Mouse (Mus musculus): ENCODE data around the gene Hecw1.
A peak's percentile ranks its signal among the peaks of the same experiment; 100 is the strongest.
"Not testable (repeated sequence)": the region's sequence is repeated elsewhere in the genome, so short reads cannot be mapped to it uniquely, and the experiment has no call there.

Hecw1 gene

DNA sequence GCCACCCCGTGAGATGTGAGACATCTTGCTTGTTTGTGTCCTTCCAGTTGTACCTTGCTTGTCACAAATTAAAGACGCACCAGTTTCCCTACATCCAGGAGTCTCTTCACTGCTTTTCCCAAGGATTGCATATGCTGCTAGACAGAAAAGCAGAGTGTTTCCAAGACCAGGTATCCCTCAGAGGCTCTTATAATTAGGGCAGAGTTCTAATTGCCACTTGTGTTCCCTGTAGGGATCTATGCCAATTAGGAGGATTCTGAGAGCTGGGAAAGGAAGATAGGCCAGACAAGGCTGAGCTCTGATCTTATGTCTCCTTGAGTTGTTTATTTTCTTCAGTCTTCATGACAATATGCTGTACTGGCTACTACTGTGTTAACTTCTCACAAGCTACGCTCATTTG, 55.5 kb downstream of the Hecw1 start:
- Histone ChIP-seq H3K27me3 (ENCODE audit: control insufficient read depth, insufficient read depth, low read length, poor library complexity, severe bottlenecking) (no peaks in the 10 kb centered on the region), H3K36me3 (ENCODE audit: control insufficient read depth, insufficient read depth, low read length, poor library complexity, severe bottlenecking) (no peaks in the 10 kb centered on the region)
- DNase-seq (ENCODE audit: low read depth, low spot score), result no peak

GRCm38 (mm10) chr13:14461036-14461435, 62.0 kb downstream of the Hecw1 start:
- Histone ChIP-seq H3K36me3 (ENCODE audit: control insufficient read depth, insufficient read depth, low read length, poor library complexity, severe bottlenecking) (no peaks in the 10 kb centered on the region), H3K27me3 (ENCODE audit: control insufficient read depth, insufficient read depth, low read length, poor library complexity, severe bottlenecking) (no peaks in the 10 kb centered on the region)
- DNase-seq (ENCODE audit: low read depth, low spot score), result no peak

DNA sequence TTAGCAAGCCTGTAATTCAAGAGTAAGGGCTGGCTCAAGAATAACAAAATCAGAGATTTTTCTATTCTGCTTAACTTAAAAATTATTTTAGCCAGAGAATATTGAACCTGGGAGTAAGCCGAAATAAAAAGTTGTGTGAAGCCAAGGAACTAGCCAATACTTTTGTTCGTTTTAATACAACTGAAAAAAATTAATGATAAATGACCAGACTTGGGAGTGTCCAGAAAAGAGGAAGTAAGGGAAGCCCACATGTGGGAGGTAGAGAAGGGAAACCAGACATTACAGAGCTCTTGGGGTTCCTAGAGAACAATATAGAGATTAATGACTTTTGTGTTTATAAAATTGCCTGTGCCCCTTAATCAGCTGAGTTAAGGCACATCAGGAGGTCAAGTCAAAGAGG, 66.0 kb downstream of the Hecw1 start:
- Histone ChIP-seq H3K36me3 (ENCODE audit: control insufficient read depth, insufficient read depth, low read length, poor library complexity, severe bottlenecking) (no peaks in the 10 kb centered on the region), H3K27me3 (ENCODE audit: control insufficient read depth, insufficient read depth, low read length, poor library complexity, severe bottlenecking) (no peaks in the 10 kb centered on the region)
- DNase-seq (ENCODE audit: low read depth, low spot score), result no peak

DNA sequence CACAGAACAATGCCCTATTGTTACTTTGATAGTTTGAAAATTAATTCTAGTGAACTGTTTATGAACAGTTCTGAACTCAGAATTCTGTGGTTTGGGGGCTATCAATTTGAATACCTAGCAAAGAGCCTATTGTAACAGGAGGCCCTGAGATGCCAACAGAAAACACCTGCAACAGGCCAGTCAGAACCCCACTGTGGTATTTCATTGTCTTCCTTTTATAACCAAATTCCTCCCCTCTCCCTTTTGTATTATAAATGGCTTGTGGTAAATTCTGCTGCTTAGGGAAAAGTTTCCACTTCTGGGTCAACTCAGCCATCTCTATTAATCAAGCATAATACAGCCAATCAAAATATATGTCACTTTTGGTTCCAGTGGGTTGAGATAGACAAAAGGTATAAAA, 83.5 kb downstream of the Hecw1 start:
- DNase-seq (ENCODE audit: low read depth, low spot score), result no peak
- H3K27me3 ChIP-seq (ENCODE audit: control insufficient read depth, insufficient read depth, low read length, poor library complexity, severe bottlenecking), result no peaks in the 10 kb centered on the region
- no peaks in the 10 kb centered on the region for H3K36me3 ChIP-seq (ENCODE audit: control insufficient read depth, insufficient read depth, low read length, poor library complexity, severe bottlenecking)

GRCm38 (mm10) chr13:14428845-14429553, 94.0 kb downstream of the Hecw1 start:
- no peak for DNase-seq (ENCODE audit: low read depth, low spot score)
- Histone ChIP-seq H3K27me3 (ENCODE audit: control insufficient read depth, insufficient read depth, low read length, poor library complexity, severe bottlenecking) (no peaks in the 10 kb centered on the region), H3K36me3 (ENCODE audit: control insufficient read depth, insufficient read depth, low read length, poor library complexity, severe bottlenecking) (no peaks in the 10 kb centered on the region)

DNA sequence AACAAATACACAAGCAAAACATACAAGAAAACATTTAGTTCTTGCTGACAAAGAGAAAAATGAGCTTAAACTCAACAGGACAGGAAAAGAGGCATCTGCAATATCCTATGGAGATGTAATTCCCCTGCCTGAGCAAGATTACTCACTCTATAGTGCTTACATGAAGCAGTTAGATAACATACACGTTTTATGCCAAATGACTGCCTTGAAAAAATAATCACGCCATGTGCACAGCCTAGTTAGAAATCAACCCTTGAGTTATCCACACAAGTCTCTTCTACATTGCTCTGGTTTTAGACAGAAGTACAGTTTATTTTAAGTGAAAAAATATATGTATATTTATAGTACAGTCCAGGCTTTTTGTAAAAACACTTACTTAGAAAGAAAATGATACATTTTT, 98.2 kb downstream of the Hecw1 start:
- Histone ChIP-seq H3K27me3 (ENCODE audit: control insufficient read depth, insufficient read depth, low read length, poor library complexity, severe bottlenecking) (no peaks in the 10 kb centered on the region), H3K36me3 (ENCODE audit: control insufficient read depth, insufficient read depth, low read length, poor library complexity, severe bottlenecking) (no peaks in the 10 kb centered on the region)
- no peak for DNase-seq (ENCODE audit: low read depth, low spot score)

DNA sequence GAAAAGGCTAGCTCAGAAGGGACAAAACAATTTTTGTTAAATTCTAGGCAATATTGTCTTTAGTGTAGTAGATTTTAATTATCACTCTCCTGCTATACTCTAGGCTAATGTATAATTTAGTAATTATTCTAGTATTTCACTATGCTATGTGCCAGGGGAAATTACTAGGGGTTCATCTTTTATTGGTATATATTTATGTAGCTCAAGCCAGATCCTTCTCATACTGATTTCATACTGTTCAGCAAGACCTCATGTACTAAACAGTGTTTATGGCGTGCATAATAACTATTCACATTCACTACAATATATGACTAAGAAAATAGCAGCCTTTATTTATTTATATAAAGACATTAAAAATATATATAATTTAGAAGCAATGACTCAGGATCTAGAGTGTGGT, 109.6 kb downstream of the Hecw1 start:
- no peak for DNase-seq (ENCODE audit: low read depth, low spot score)
- no peaks in the 10 kb centered on the region for H3K27me3 ChIP-seq (ENCODE audit: control insufficient read depth, insufficient read depth, low read length, poor library complexity, severe bottlenecking)
- no peaks in the 10 kb centered on the region for H3K36me3 ChIP-seq (ENCODE audit: control insufficient read depth, insufficient read depth, low read length, poor library complexity, severe bottlenecking)

DNA sequence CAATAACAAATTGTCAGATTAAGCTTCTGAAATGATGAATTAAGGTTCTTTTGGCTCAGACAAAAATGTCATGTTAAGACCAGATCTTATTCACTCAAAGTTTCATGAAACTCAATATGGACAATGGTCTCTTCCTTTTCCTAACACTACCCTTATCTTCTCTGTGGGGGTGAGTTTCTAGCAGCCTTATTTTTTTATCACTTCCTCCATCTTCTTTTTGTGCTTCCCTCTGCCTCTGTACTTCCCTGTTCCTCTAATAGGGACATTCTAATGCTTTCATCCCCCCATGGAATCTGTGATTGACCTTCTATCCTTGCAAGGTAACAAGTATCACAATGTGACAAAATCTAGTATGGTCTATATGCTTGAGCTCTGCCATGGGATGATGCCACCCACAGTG, 148.6 kb downstream of the Hecw1 start:
- no peaks in the 10 kb centered on the region for H3K36me3 ChIP-seq (ENCODE audit: control insufficient read depth, insufficient read depth, low read length, poor library complexity, severe bottlenecking)
- no peak for DNase-seq (ENCODE audit: low read depth, low spot score)
- H3K27me3 ChIP-seq (ENCODE audit: control insufficient read depth, insufficient read depth, low read length, poor library complexity, severe bottlenecking), result no peaks in the 10 kb centered on the region

- no peak for DNase-seq (ENCODE audit: low read depth, low spot score)
- no peaks in the 10 kb centered on the region for H3K27me3 ChIP-seq (ENCODE audit: control insufficient read depth, insufficient read depth, low read length, poor library complexity, severe bottlenecking)
- H3K36me3 ChIP-seq (ENCODE audit: control insufficient read depth, insufficient read depth, low read length, poor library complexity, severe bottlenecking), result no peaks in the 10 kb centered on the region
Observed at GRCm38 (mm10) chr13:14365546-14365945, 157.5 kb downstream of the Hecw1 start.

DNA sequence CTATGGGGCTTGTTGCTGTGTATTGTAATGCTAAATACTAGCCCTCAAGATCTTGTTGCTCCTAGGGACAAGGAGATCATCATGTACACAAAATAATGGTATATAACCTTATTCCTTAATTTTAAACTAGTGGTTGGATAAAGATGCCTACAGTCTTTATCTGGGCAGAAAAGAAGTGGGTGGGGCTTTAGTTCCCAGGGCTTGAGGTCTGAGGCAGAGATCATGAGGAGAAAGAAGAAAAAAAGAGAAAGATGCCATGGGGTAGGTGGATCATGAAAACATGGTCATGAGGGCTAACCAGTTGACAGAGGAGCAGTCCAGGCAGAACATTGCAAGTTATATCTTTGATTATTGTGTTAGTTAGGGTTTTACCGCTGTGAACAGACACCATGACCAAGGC, 195.8 kb downstream of the Hecw1 start:
- no peaks in the 10 kb centered on the region for H3K36me3 ChIP-seq (ENCODE audit: control insufficient read depth, insufficient read depth, low read length, poor library complexity, severe bottlenecking)
- H3K27me3 ChIP-seq (ENCODE audit: control insufficient read depth, insufficient read depth, low read length, poor library complexity, severe bottlenecking), result no peaks in the 10 kb centered on the region

GRCm38 (mm10) chr13:14306617-14307016, 216.4 kb downstream of the Hecw1 start:
- no peaks in the 10 kb centered on the region for H3K36me3 ChIP-seq (ENCODE audit: control insufficient read depth, insufficient read depth, low read length, poor library complexity, severe bottlenecking)
- DNase-seq (ENCODE audit: low read depth, low spot score), result peak; percentile 4
- no peaks in the 10 kb centered on the region for H3K27me3 ChIP-seq (ENCODE audit: control insufficient read depth, insufficient read depth, low read length, poor library complexity, severe bottlenecking)

More for the DNA sequence above, 195.8 kb downstream of the Hecw1 start:
- DNase-seq (ENCODE audit: low read depth, low spot score), result no peak

- DNase-seq (ENCODE audit: low read depth, low spot score), result no peak
Observed at GRCm38 (mm10) chr13:14304103-14304502, 218.9 kb downstream of the Hecw1 start.

DNA sequence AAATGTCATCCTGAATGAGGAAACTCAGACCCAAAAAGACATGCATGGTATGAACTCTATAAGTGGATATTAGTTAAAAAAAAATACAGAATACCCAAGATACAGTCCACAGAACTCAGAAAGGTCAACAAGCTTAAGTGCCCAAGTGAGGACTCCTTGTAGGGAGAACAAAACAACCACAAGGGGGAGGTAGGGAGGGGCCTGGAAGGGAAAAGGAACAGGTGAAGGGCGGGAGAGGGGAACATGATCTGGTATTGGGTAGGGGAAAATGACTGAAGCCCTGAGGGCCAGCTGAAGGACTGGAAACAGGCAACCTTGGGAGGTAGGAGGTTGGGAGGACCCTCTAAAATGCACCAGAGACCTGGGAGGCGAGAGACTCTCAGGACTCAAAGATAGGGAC, 220.1 kb downstream of the Hecw1 start:
- Histone ChIP-seq H3K27me3 (ENCODE audit: control insufficient read depth, insufficient read depth, low read length, poor library complexity, severe bottlenecking) (no peaks in the 10 kb centered on the region), H3K36me3 (ENCODE audit: control insufficient read depth, insufficient read depth, low read length, poor library complexity, severe bottlenecking) (no peaks in the 10 kb centered on the region)
- DNase-seq (ENCODE audit: low read depth, low spot score), result no peak

More at GRCm38 (mm10) chr13:14304103-14304502, 218.9 kb downstream of the Hecw1 start:
- H3K36me3 ChIP-seq (ENCODE audit: control insufficient read depth, insufficient read depth, low read length, poor library complexity, severe bottlenecking), result no peaks in the 10 kb centered on the region
- H3K27me3 ChIP-seq (ENCODE audit: control insufficient read depth, insufficient read depth, low read length, poor library complexity, severe bottlenecking), result no peaks in the 10 kb centered on the region

GRCm38 (mm10) chr13:14290016-14290415, 233.0 kb downstream of the Hecw1 start:
- Histone ChIP-seq H3K27me3 (ENCODE audit: control insufficient read depth, insufficient read depth, low read length, poor library complexity, severe bottlenecking) (no peaks in the 10 kb centered on the region), H3K36me3 (ENCODE audit: control insufficient read depth, insufficient read depth, low read length, poor library complexity, severe bottlenecking) (no peaks in the 10 kb centered on the region)
- DNase-seq (ENCODE audit: low read depth, low spot score), result no peak

- no peaks in the 10 kb centered on the region for H3K36me3 ChIP-seq (ENCODE audit: control insufficient read depth, insufficient read depth, low read length, poor library complexity, severe bottlenecking)
- DNase-seq (ENCODE audit: low read depth, low spot score), result no peak
- no peaks in the 10 kb centered on the region for H3K27me3 ChIP-seq (ENCODE audit: control insufficient read depth, insufficient read depth, low read length, poor library complexity, severe bottlenecking)
Observed at GRCm38 (mm10) chr13:14271476-14271875, 251.6 kb downstream of the Hecw1 start.

- not testable (repeated sequence) for H3K27me3 ChIP-seq (ENCODE audit: control insufficient read depth, insufficient read depth, low read length, poor library complexity, severe bottlenecking); DNase-seq (ENCODE audit: low read depth, low spot score); H3K36me3 ChIP-seq (ENCODE audit: control insufficient read depth, insufficient read depth, low read length, poor library complexity, severe bottlenecking)
Observed at GRCm38 (mm10) chr13:14260939-14261338, 262.1 kb downstream of the Hecw1 start.

Data from splenic B cell, adult 2 months (primary cell).